Mouse (Mus musculus): Measurements from ENCODE around the gene Traf3ip2.

The Traf3ip2 gene

GRCm38 (mm10) chr10:39674766-39675165 lies 62.0 kb downstream of the Traf3ip2 start:
- no peak for DNase-seq (ENCODE audit: low spot score in 2 of 2)

DNA sequence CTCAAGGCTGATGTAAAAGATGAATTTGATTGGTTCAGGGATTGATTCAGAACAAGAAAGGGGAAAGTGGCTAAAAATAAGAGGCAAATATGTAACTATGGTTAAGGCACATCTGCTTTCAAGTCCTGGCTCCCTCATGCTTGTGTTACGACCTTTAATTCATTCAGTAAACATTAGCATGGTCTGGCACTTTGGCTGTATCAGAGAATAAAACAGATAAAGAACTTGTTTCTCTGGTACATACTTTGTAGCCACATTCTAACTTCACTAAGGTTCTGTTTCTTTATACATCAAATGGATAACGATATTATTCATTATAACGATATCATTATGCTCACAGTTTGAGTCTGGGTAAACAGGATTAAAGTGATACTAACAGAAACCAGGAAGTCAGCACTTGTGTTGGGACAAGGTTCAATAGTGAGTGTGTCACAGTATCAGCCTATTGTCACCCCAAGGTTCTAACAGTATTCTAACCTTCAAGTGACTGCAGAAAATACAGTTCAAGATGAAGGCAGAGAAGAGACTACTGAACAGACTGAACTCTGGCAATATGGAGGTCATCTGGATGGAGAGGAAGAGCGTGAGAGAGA lies 65.6 kb downstream of the Traf3ip2 start:
- no peak for DNase-seq (ENCODE audit: low spot score in 2 of 2)

GRCm38 (mm10) chr10:39681014-39681413 lies 68.3 kb downstream of the Traf3ip2 start:
- DNase-seq (ENCODE audit: low spot score in 2 of 2): no peak

DNA sequence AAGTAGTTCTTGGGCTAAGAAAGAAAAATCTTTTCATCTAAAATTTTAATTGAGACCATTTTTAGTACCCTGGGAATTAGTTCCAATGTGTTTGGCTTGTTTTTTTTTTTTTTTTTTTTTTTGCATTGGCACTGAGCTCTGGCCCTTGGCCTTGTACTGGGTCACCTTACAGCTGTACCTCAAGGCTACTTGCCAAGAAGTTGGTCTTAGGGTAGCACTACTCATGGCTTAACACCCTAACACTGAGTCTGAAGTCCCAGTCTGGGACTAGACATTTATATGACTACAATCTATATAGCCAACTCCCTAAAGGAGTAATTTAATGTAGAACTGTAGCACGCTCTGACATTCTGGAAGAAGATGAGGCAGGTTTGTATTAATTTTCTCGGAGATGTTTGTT lies 69.8 kb downstream of the Traf3ip2 start:
- DNase-seq (ENCODE audit: low spot score in 2 of 2): no peak

- no peak for DNase-seq (ENCODE audit: low spot score in 2 of 2)
These were observed 70.7 kb downstream of the Traf3ip2 start for GRCm38 (mm10) chr10:39683481-39683880.

- DNase-seq (ENCODE audit: low spot score in 2 of 2): no peak
These were observed 74.1 kb downstream of the Traf3ip2 start for GRCm38 (mm10) chr10:39686811-39687210.

DNA sequence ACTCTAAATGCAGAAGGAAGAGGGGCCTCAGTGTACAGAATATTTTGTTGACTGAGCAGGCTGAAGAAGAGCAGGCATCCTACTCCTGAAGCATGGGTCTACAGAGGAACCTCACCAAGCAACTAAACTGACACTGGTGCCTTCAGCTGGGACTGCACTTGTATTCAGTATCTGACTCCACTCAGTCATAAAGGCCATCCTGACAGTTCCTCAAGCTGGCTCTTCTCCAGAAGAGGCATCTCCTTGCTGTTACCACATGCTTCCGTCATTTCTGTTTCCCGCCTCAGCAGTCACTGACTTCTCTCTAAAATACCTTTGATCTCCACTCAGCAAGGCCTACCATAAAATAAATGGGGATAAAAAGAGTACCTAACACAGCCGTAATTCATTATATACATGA lies 75.1 kb downstream of the Traf3ip2 start:
- DNase-seq (ENCODE audit: low spot score in 2 of 2): no peak

DNA sequence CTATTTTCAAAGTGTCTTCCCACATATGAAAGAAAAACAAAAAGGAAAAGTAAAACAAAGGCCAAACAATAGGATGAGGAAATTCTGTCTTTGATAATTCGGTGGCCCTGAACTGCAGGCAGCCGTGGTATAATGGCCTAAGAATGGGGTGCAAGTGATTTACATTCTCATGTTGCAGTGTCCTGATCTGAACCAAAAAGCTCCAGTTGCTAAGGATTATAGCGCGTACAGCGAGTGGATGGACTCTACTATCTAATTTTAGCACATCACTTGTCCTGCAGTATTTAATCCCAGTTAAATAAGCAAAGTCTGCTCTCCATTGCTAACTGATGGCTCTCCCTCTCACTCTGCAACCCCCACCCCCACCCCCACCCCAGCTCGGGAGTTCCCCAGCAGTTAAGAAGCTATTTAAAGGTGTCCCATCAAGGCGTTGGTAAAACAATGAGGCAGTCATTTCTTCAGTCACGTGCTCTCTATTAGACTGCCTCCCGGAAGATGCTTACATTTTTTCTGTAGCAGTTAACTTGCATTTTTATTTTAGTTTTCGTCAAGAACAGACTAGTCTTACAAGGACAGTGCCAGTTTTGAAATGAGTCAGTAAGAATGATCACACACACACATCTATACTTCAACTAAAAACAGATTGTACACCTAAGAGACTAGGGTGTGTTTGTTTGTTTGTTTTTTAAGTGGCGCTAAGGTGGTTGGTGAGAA lies 78.8 kb downstream of the Traf3ip2 start:
- DNase-seq (ENCODE audit: low spot score in 2 of 2): no peak

DNA sequence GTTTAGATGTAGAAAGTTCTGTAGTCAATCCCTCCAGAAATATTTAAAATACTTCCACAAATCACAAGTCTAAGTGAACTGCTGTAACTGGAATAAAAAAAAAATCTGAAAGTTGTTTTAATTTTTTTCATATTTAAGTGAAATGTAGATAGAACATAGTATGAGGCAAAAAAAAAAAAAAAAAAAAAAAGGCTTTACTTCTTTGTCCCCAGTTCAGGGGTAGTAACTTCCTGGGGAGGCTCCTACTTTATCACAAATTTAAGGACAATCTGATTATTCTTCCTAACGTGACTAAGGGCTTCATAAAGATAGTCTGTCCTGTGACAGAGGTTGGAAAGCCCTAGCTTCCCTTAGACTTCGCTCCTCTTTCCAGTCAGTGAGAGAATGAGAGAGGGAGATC lies 79.4 kb downstream of the Traf3ip2 start:
- DNase-seq (ENCODE audit: low spot score in 2 of 2): no peak
